Mouse (Mus musculus) lung, embryonic 14.5 days (tissue): ENCODE data around the gene Atp2a3. TPM values are rescaled to one million over a fixed set of nuclear protein-coding genes. Genes with fewer than 3 reads are reported as not detected.
A peak's percentile ranks its signal among the peaks of the same experiment; 100 is the strongest.

Experiments used
- ATAC-seq: fragments of 200-750 bp; cut with Nextera tagmentation; 2 replicates; pipeline ENCODE4 v1.8.0; 2017; ENCODE audit warnings: mild to moderate bottlenecking, moderate TSS enrichment, moderate library complexity; ENCODE audit not compliant: insufficient read depth
- DNase-seq: peaks from one replicate; pipeline ENCODE4 v3.0.0-alpha.2; 2015
- H3K27ac ChIP-seq: fragments of 300-500 bp; sonication (generic); 2 replicates; pipeline ENCODE4 v1.5.1; 2014; ENCODE audit warnings: low read depth, mild to moderate bottlenecking, moderate library complexity
- H3K27me3 ChIP-seq: fragments of 300-500 bp; sonication (generic); 2 replicates; pipeline ENCODE4 v1.6.1; 2014; ENCODE audit warnings: low read length, control low read depth; ENCODE audit not compliant: insufficient read depth
- H3K36me3 ChIP-seq: fragments of 300-500 bp; sonication (generic); 2 replicates; pipeline ENCODE4 v1.6.1; 2014; ENCODE audit warnings: control low read depth; ENCODE audit not compliant: insufficient read depth
- H3K4me1 ChIP-seq: fragments of 300-500 bp; sonication (generic); 2 replicates; pipeline ENCODE4 v1.6.1; 2014; ENCODE audit warnings: antibody characterized with exemption, control low read depth; ENCODE audit not compliant: insufficient read depth
- H3K4me2 ChIP-seq: fragments of 300-500 bp; sonication (generic); 2 replicates; pipeline ENCODE4 v1.6.1; 2014; ENCODE audit warnings: mild to moderate bottlenecking
- H3K4me3 ChIP-seq: fragments of 300-500 bp; sonication (generic); 2 replicates; pipeline ENCODE4 v1.5.1; 2014; ENCODE audit warnings: low read depth, low read length
- H3K9ac ChIP-seq: fragments of 300-500 bp; sonication (generic); 2 replicates; pipeline ENCODE4 v1.6.1; 2014
- H3K9me3 ChIP-seq: fragments of 300-500 bp; sonication (generic); 2 replicates; pipeline ENCODE4 v1.6.1; 2016; ENCODE audit warnings: low read depth, low read length, control low read depth
- CTCF ChIP-seq: IDR thresholded peaks from 2 replicates; pipeline ENCODE4 v1.5.1; 2016; ENCODE audit warnings: antibody characterized with exemption, low read depth
- WGBS: fragments of 180-500 bp; shearing (Covaris S2); extraction: QIAGEN DNeasy Blood & Tissue Kit; methylation state at CpG from one replicate; pipeline ENCODE4 v1.1.7; 2014; 5-methylcytosine and 5-hydroxymethylcytosine counted together
- microRNA-seq: library from miRNA; unstranded; fragments of <30 nt; microRNA quantifications from one replicate; pipeline ENCODE4, GENCODE M21; 2016; ENCODE audit warnings: borderline number of aligned reads
- polyA plus RNA-seq: library from polyadenylated mRNA; unstranded; fragments of >200 nt; fragmentation: Nextera tagmentation; extraction: Ambion mirVana; gene quantifications from 2 replicates; pipeline ENCODE4 v1.2.1, GENCODE M21; 2014

The Atp2a3 gene
- polyA plus RNA-seq, 1 experiment from 2014 or later = 7.6 TPM

DNA sequence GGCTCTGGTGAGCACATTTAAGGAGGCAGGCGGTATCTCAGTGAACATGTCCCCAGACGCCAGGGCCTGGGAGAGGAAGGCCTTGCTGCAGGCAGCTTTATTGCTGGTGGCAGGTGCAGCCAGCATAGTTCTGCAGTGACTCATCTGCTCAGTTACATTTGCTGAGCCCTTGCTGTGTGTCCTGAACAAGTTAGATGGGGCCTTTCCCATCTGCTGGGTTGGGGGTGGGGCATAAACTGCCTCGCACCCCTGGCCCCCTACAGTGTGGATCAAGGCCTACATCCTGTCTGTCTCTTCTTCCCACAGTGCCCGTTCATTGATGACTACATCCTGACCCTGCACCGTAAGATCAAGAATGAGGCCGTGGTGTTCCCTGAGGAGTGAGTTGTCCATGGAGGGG lies 75.9 kb downstream of the Atp2a3 start:
- Histone ChIP-seq H3K4me2 (no peak overlapping the region), H3K9me3 (no peaks in the 10 kb centered on the region), H3K4me1 (no peaks in the 10 kb centered on the region), H3K27ac (no peak overlapping the region), H3K4me3 (no peak overlapping the region), H3K27me3 (no peaks in the 10 kb centered on the region), H3K9ac (no peak overlapping the region), H3K36me3 (peaks cover 5% of the 10 kb centered on the region)
- no peak for ATAC-seq
- no peak for TF ChIP-seq CTCF
- DNase-seq = no peak
- 47% methylated on average over 6 of the region's 6 CpGs for WGBS

GRCm38 (mm10) chr11:73037691-73038090 lies 76.7 kb downstream of the Atp2a3 start:
- H3K4me1 ChIP-seq = no peaks in the 10 kb centered on the region
- WGBS = 88% methylated on average over 3 of the region's 3 CpGs
- DNase-seq = no peak
- no peak overlapping the region for H3K4me2 ChIP-seq
- H3K9me3 ChIP-seq = no peaks in the 10 kb centered on the region
- H3K4me3 ChIP-seq = no peak overlapping the region
- H3K36me3 ChIP-seq = peaks cover 5% of the 10 kb centered on the region
- H3K27ac ChIP-seq = no peak overlapping the region
- H3K27me3 ChIP-seq = no peaks in the 10 kb centered on the region
- TF ChIP-seq CTCF = no peak
- H3K9ac ChIP-seq = no peak overlapping the region
- ATAC-seq = no peak

DNA sequence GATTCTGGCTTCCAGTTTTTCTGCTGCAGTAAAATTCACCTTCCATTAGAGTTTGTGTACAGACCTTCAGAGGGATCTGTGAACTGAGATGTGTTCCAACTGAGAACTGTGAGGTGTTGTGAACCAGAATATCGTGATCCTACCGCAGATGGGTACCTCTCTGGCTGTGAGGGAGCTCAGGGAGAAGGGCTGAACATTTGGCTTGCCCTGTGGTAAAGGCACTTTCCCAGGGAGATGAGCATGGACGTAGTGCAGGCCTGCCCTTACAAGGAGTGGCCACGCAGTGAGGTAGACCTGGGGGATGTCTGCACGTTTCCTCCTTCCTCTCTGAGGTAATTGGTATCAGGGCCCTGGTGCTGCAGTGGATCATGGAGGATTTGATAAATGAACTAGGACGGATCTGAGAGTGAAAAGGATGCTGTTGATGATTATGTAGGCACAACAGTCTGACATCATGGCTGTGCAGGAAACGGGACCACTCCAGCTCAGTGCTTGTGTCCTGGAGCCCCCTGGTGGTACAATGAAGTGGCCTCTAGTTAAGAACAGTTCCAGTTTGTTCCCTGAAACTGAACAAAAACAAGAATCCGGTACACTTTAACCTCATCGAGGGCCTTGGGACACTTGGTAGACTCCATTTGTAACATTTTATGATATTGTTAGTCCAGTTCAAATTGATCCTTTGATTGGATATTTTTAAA lies 78.3 kb downstream of the Atp2a3 start:
- Histone ChIP-seq H3K9ac (no peak overlapping the region), H3K4me2 (no peak overlapping the region), H3K4me1 (no peaks in the 10 kb centered on the region), H3K36me3 (peaks cover 5% of the 10 kb centered on the region), H3K9me3 (no peaks in the 10 kb centered on the region), H3K27me3 (no peaks in the 10 kb centered on the region), H3K4me3 (no peak overlapping the region), H3K27ac (no peak overlapping the region)
- 57% methylated on average over 9 of the region's 9 CpGs for WGBS
- ATAC-seq (peak; percentile 70; the same call in 1 of the 2 replicates), DNase-seq (peak; percentile 89)
- peak; percentile 87 for TF ChIP-seq CTCF

Small RNAs within 50 kb of the gene (microRNA-seq; reads per million reads assigned to microRNA genes)
- not detected for gene Gm44467

Other genes with a start within 250 kb of the Atp2a3 start
- gene Cyb5d2, start 165.0 kb upstream of the Atp2a3 start, polyA plus RNA-seq = 4.3 and 4.7 TPM in 2 replicates
- gene Zzef1, start 164.9 kb upstream of the Atp2a3 start, polyA plus RNA-seq = 12.2 and 12.6 TPM in 2 replicates
- 1.9 and 2.1 TPM in 2 replicates for gene P2rx1, start 37.9 kb downstream of the Atp2a3 start, polyA plus RNA-seq
- gene Camkk1, start 57.8 kb downstream of the Atp2a3 start, polyA plus RNA-seq = 3.2 and 3.5 TPM in 2 replicates
- 12.3 and 13.2 TPM in 2 replicates for gene Ncbp3, start 86.6 kb downstream of the Atp2a3 start, polyA plus RNA-seq
- 0.38 and 0.55 TPM in 2 replicates for gene Itgae, start 129.4 kb downstream of the Atp2a3 start, polyA plus RNA-seq
- gene Haspin, start 177.1 kb downstream of the Atp2a3 start, polyA plus RNA-seq = 23.2 and 23.3 TPM in 2 replicates
- gene P2rx5, start 199.3 kb downstream of the Atp2a3 start, polyA plus RNA-seq = 0.15 and 0.21 TPM in 2 replicates
- gene Emc6, start 215.9 kb downstream of the Atp2a3 start, polyA plus RNA-seq = 118 and 135 TPM in 2 replicates
- 252 and 263 TPM in 2 replicates for gene Tax1bp3, start 215.9 kb downstream of the Atp2a3 start, polyA plus RNA-seq
- 11.4 and 12.7 TPM in 2 replicates for gene Ctns, start 237.9 kb downstream of the Atp2a3 start, polyA plus RNA-seq
- gene Shpk, start 238.3 kb downstream of the Atp2a3 start, polyA plus RNA-seq = 0.93 and 1.3 TPM in 2 replicates